Mouse (Mus musculus) olfactory bulb, adult 2 months (tissue): ENCODE data around the gene Iqgap3.

Experiments
- CTCF ChIP-seq: fragments of 200-500 bp; IDR thresholded peaks from 2 replicates; pipeline ENCODE4 v1.5.1; 2012; ENCODE audit warnings: low read depth, mild to moderate bottlenecking, low read length, moderate library complexity; ENCODE audit not compliant: insufficient read depth
- POLR2A ChIP-seq: fragments of 200-500 bp; IDR thresholded peaks from 2 replicates; pipeline ENCODE4 v1.6.1; 2012; ENCODE audit warnings: mild to moderate bottlenecking, low read depth, low read length, moderate library complexity; ENCODE audit not compliant: insufficient read depth

GRCm38 (mm10) chr3:88106126-88106525, 24.4 kb downstream of the Iqgap3 start:
- TF ChIP-seq POLR2A (no peak), CTCF (no peak)
